Mouse (Mus musculus) CH12.LX (cell line): Measurements from ENCODE around the gene Gm10961. TPM values are rescaled to one million over a fixed set of nuclear protein-coding genes. Genes with fewer than 3 reads are reported as not detected.

Experiments used
- DNase-seq: peaks from one replicate; pipeline ENCODE4 v3.0.0-alpha.2; 2013; ENCODE audit errors: extremely low read depth
- H3K27ac ChIP-seq: 2 replicates; pipeline ENCODE4 v1.5.1; 2012; ENCODE audit warnings: low read depth, mild to moderate bottlenecking, control low read depth, moderate library complexity; ENCODE audit not compliant: insufficient read depth
- H3K27me3 ChIP-seq: replicated peaks from 2 replicates; pipeline ENCODE3; 2012; ENCODE audit warnings: inconsistent platforms
- H3K36me3 ChIP-seq, 2 experiments: replicated peaks in 1 of 2; 2 replicates each; pipeline versions ENCODE3 to v1.6.1; 2012; ENCODE audit warnings: inconsistent platforms in 1 of 2, low read length in 1 of 2, mild to moderate bottlenecking in 1 of 2, mixed read lengths in 1 of 2, moderate library complexity in 1 of 2; ENCODE audit not compliant: control insufficient read depth in 1 of 2, insufficient read depth in 1 of 2
- H3K4me1 ChIP-seq, 2 experiments: 2 replicates each; pipeline ENCODE4 v1.6.1; 2012; ENCODE audit warnings: inconsistent platforms in 1 of 2, moderate library complexity in 1 of 2; ENCODE audit not compliant: insufficient read depth in 2 of 2, control insufficient read depth in 1 of 2
- H3K4me2 ChIP-seq: 2 replicates; pipeline ENCODE4 v1.6.1; 2012; ENCODE audit warnings: low read depth, mild to moderate bottlenecking, control low read depth; ENCODE audit not compliant: poor library complexity, insufficient read depth, severe bottlenecking
- H3K4me3 ChIP-seq, 3 experiments: fragments of 150-350 bp in 1 of 3; sonication (generic) in 1 of 3; replicated peaks in 1 of 3; 2 replicates each; pipeline versions ENCODE3 to v1.5.1; 2011 to 2012; ENCODE audit warnings: low read depth in 2 of 3, low read length in 2 of 3, mild to moderate bottlenecking in 2 of 3, moderate library complexity in 2 of 3, control low read depth in 1 of 3, improper control_type of control experiment in 1 of 3, inconsistent platforms in 1 of 3, mixed read lengths in 1 of 3; ENCODE audit not compliant: poor library complexity in 1 of 3
- H3K79me2 ChIP-seq: replicated peaks from 2 replicates; pipeline ENCODE4 v1.6.1; 2012; ENCODE audit warnings: mild to moderate bottlenecking, moderate library complexity; ENCODE audit not compliant: control insufficient read depth, poor library complexity, insufficient read depth, severe bottlenecking; ENCODE audit errors: extremely low read depth
- H3K9ac ChIP-seq: 2 replicates; pipeline ENCODE4 v1.6.1; 2012; ENCODE audit warnings: low read depth, mild to moderate bottlenecking, control low read depth, moderate library complexity; ENCODE audit not compliant: insufficient read depth
- H3K9me3 ChIP-seq: replicated peaks from 2 replicates; pipeline ENCODE3; 2012; ENCODE audit warnings: low read length, inconsistent platforms, mixed read lengths
- CHD2 ChIP-seq: IDR thresholded peaks from 2 replicates; pipeline ENCODE4 v1.6.1; 2011; ENCODE audit warnings: low read length, improper control_type of control experiment
- CTCF ChIP-seq, 2 experiments: IDR thresholded peaks in 1 of 2; conservative IDR thresholded peaks in 1 of 2; 2 replicates each; pipeline ENCODE4 v1.5.1; 2011 to 2012; ENCODE audit warnings: low read depth in 2 of 2, low read length in 2 of 2, improper control_type of control experiment in 1 of 2, inconsistent platforms in 1 of 2, mild to moderate bottlenecking in 1 of 2, moderate library complexity in 1 of 2
- E2F4 ChIP-seq: IDR thresholded peaks from 2 replicates; pipeline ENCODE4 v1.6.1; 2011; ENCODE audit warnings: low read depth, low read length, improper control_type of control experiment; ENCODE audit not compliant: insufficient replicate concordance
- EP300 ChIP-seq: IDR thresholded peaks from 2 replicates; pipeline ENCODE4 v1.6.1; 2011; ENCODE audit warnings: low read length, improper control_type of control experiment
- ETS1 ChIP-seq: conservative IDR thresholded peaks from 2 replicates; pipeline ENCODE4 v1.6.1; 2012; ENCODE audit warnings: low read depth, mild to moderate bottlenecking, inconsistent platforms, low read length, improper control_type of control experiment, moderate library complexity
- HCFC1 ChIP-seq: IDR thresholded peaks from 2 replicates; pipeline ENCODE4 v1.6.1; 2012; ENCODE audit warnings: low read depth, mild to moderate bottlenecking, inconsistent platforms, low read length, improper control_type of control experiment
- IRF4 ChIP-seq: IDR thresholded peaks from 2 replicates; pipeline ENCODE4 v1.6.1; 2014; ENCODE audit warnings: low read depth, mild to moderate bottlenecking, inconsistent platforms, low read length, improper control_type of control experiment
- KAT2A ChIP-seq: IDR thresholded peaks from 2 replicates; pipeline ENCODE4 v1.6.1; 2012; ENCODE audit warnings: low read length, improper control_type of control experiment, inconsistent platforms; ENCODE audit not compliant: insufficient replicate concordance
- MEF2A ChIP-seq: IDR thresholded peaks from 2 replicates; pipeline ENCODE4 v1.6.1; 2014; ENCODE audit warnings: low read depth, mild to moderate bottlenecking, inconsistent platforms, low read length, improper control_type of control experiment, borderline replicate concordance
- MYC ChIP-seq: IDR thresholded peaks from 2 replicates; pipeline ENCODE4 v1.6.1; 2011; ENCODE audit warnings: low read depth, mild to moderate bottlenecking, improper control_type of control experiment, low read length
- NRF1 ChIP-seq: IDR thresholded peaks from 2 replicates; pipeline ENCODE4 v1.6.1; 2014; ENCODE audit warnings: low read depth, mild to moderate bottlenecking, inconsistent platforms, low read length, improper control_type of control experiment, moderate library complexity
- POLR2A ChIP-seq: IDR thresholded peaks from 2 replicates; pipeline ENCODE4 v1.6.1; 2011; ENCODE audit warnings: low read depth, mild to moderate bottlenecking, improper control_type of control experiment, low read length
- POLR2AphosphoS2 ChIP-seq: IDR thresholded peaks from 2 replicates; pipeline ENCODE4 v1.6.1; 2011; ENCODE audit warnings: low read depth, low read length, improper control_type of control experiment
- RCOR1 ChIP-seq: conservative IDR thresholded peaks from 2 replicates; pipeline ENCODE4 v1.6.1; 2012; ENCODE audit warnings: low read depth, mild to moderate bottlenecking, inconsistent platforms, low read length, improper control_type of control experiment
- SIN3A ChIP-seq: IDR thresholded peaks from 2 replicates; pipeline ENCODE4 v1.6.1; 2012; ENCODE audit warnings: low read length, improper control_type of control experiment, inconsistent platforms
- SMC3 ChIP-seq: IDR thresholded peaks from 2 replicates; pipeline ENCODE4 v1.6.1; 2011; ENCODE audit warnings: low read depth, low read length, improper control_type of control experiment
- TBP ChIP-seq: conservative IDR thresholded peaks from 2 replicates; pipeline ENCODE4 v1.6.1; 2011; ENCODE audit warnings: low read depth, low read length, improper control_type of control experiment
- TCF12 ChIP-seq: IDR thresholded peaks from 2 replicates; pipeline ENCODE4 v1.6.1; 2014; ENCODE audit warnings: low read depth, mild to moderate bottlenecking, inconsistent platforms, low read length, improper control_type of control experiment
- USF1 ChIP-seq: IDR thresholded peaks from 2 replicates; pipeline ENCODE4 v1.6.1; 2014; ENCODE audit warnings: low read depth, mild to moderate bottlenecking, inconsistent platforms, low read length, improper control_type of control experiment
- ZKSCAN1 ChIP-seq: IDR thresholded peaks from 2 replicates; pipeline ENCODE4 v1.6.1; 2012; ENCODE audit warnings: low read depth, inconsistent platforms, low read length, improper control_type of control experiment, borderline replicate concordance
- ZMIZ1 ChIP-seq: IDR thresholded peaks from 2 replicates; pipeline ENCODE4 v1.6.1; 2012; ENCODE audit warnings: low read depth, mild to moderate bottlenecking, inconsistent platforms, low read length, improper control_type of control experiment
- dilution Hi-C: fragments of 300-500 bp; cut with MboI; formaldehyde crosslinking; loops from 2 replicates; pipeline ENCODE4 v1.14.3; 2020; ENCODE audit warnings: low sequenced_read_pairs; ENCODE audit not compliant: extremely low pct_unique_long_range_greater_than_20kb, extremely low pct_ligation_motif_present
- in situ Hi-C: fragments of 300-500 bp; cut with MboI; formaldehyde crosslinking; loops from 3 replicates; pipeline ENCODE4 v1.14.3; 2019; ENCODE audit warnings: low sequenced_read_pairs, low pct_ligation_motif_present, low pct_unique_long_range_greater_than_20kb, mixed read lengths
- polyA plus RNA-seq: library from polyadenylated mRNA; unstranded; fragments of >175 nt; gene quantifications from 2 replicates; pipeline ENCODE4 v1.2.1, GENCODE M21; 2012; ENCODE audit warnings: low read depth; ENCODE audit not compliant: insufficient read length
- total RNA-seq, 2 experiments: library from RNA; depleted of rRNA; stranded (reverse); fragments of 300-350 nt in 1 of 2; fragments of >200 nt in 1 of 2; gene quantifications; 2 replicates each; pipeline ENCODE4 v1.2.3; 2012 to 2014

The Gm10961 gene
- total and polyA plus RNA-seq, 3 experiments: not detected

DNA sequence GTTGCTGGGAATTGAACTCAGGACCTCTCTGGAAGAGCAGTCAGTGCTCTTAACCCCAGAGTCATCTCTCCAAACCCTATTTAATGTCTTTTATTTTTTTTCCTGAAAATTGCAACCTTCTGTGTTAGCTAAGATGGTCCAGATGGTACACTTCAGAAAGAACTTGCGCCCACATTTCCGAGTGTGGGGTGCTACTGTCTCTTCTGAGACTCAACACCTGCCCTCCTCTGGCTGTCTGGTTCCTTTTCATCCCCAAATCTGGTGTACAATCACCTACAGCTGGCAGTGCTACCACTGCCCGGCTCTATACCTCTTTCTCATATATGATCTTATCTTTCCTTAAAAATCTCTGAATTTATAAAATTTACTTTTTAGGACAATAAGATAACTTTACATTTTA is 21.8 kb downstream of the Gm10961 start:
- TF ChIP-seq MYC (no peak), POLR2AphosphoS2 (no peak), SIN3A (no peak), POLR2A (no peak), EP300 (no peak), TBP (no peak), MEF2A (no peak), USF1 (no peak), ETS1 (no peak)
- Histone ChIP-seq H3K4me2 (no peak overlapping the region), H3K79me2 (no peaks in the 10 kb centered on the region), H3K27me3 (no peaks in the 10 kb centered on the region), H3K36me3 (no peaks in the 10 kb centered on the region), H3K9ac (no peak overlapping the region), H3K4me3 (no peak overlapping the region), H3K4me1 (peaks cover 5 to 27% of the 10 kb centered on the region in 2 experiments; a peak in 3 of 4 replicates), H3K27ac (no peak overlapping the region), H3K9me3 (no peaks in the 10 kb centered on the region)
- no peak for DNase-seq
- in situ Hi-C loops: no loop called here
- dilution Hi-C loops: no loop called here

DNA sequence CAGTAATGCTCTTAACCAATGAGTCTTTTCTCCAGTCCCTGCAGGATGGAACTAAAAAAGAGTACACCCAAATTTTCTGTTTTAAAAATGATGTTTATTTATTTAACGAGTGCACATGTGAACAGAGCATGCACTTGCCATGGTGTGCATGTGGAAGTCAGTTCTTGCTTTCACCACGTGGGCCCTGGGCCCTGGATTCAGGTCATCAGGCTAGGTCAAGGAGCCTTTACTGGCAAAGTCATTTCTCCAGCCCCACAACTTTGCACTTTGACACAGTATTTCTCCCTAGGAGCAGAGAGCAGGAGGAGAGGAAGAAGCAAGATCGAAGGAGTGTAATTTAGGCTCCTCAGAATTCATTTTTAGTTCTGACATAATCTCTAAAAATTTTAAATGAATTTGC is 23.7 kb downstream of the Gm10961 start:
- Histone ChIP-seq H3K27me3 (no peaks in the 10 kb centered on the region), H3K27ac (no peak overlapping the region), H3K36me3 (peaks cover 0 to 6% of the 10 kb centered on the region in 2 experiments), H3K4me2 (no peak overlapping the region), H3K79me2 (no peaks in the 10 kb centered on the region), H3K9ac (no peak overlapping the region), H3K4me3 (no peak overlapping the region), H3K4me1 (peaks cover 5 to 26% of the 10 kb centered on the region in 2 experiments; a peak in 3 of 4 replicates), H3K9me3 (no peaks in the 10 kb centered on the region)
- in situ Hi-C loops: no loop called here
- DNase-seq: no peak
- TF ChIP-seq SMC3: no peak
- no peak for TF ChIP-seq CTCF (conservative IDR thresholded peaks at IDR 0.05 in 1 of 2, IDR thresholded peaks at IDR 0.05 in 1 of 2; ENCODE audit: low read depth in 2 of 2, low read length in 2 of 2)
- no peak for TF ChIP-seq CHD2
- no peak for TF ChIP-seq IRF4
- TF ChIP-seq NRF1: no peak
- no peak for TF ChIP-seq HCFC1
- TF ChIP-seq KAT2A: no peak
- no peak for TF ChIP-seq POLR2A
- no peak for TF ChIP-seq ZKSCAN1
- no peak for TF ChIP-seq RCOR1
- TF ChIP-seq MYC: no peak
- no peak for TF ChIP-seq SIN3A
- no peak for TF ChIP-seq ZMIZ1
- no peak for TF ChIP-seq E2F4
- TF ChIP-seq TCF12: no peak
- dilution Hi-C loops: no loop called here
